Comparison of ENCODE assay signal across 10 mouse cellular contexts in genomic region chr13:42711510-42711909, GRCm38 (mm10). TPM values are rescaled to one million over a fixed set of nuclear protein-coding genes. Genes with fewer than 3 reads are reported as not detected.
DNase-seq lines count a peak whose midpoint lies in the region; ATAC-seq lines count a peak whose summit lies in the region.
"Had no signal": no experiment of that assay in that cellular context is flagged by ENCODE, and none has a peak within 500 bp of the region (broad histone marks: within the 10 kb centered on the region; RNA-seq: fewer than 3 reads in every experiment).

No protein-coding gene starts in this region.

- no peak for ATAC-seq in heart, embryonic 12.5 days (ENCODE audit: insufficient number of reproducible peaks, low FRiP score)

- peaks cover 8% of the 10 kb centered on the region; the same call in 1 of the 2 replicates for H3K4me1 ChIP-seq in heart, embryonic 12.5 days (replicated peaks)

- DNase-seq in heart, postnatal 10 days, result peak; percentile 65 to 74
- peak; percentile 65 for DNase-seq in ZHBTc4 (ENCODE audit: low read depth, low spot score)
- peak; percentile 80 for DNase-seq in forelimb bud, embryonic 11.5 days (ENCODE audit: low read depth, low spot score)
- peak; percentile 34 for DNase-seq in lung, postnatal 36 days
- DNase-seq in c-Kit-positive CD71-positive TER-119-positive erythroid progenitor cells, embryonic 14.5 days (ENCODE audit: low spot score), result no peak
- DNase-seq in spleen, postnatal 4 days (ENCODE audit: low spot score in 2 of 2), result no peak
- no peak for DNase-seq in cerebellum, adult 9-11 months

- no peak overlapping the region for H3K9ac ChIP-seq in heart, embryonic 12.5 days
- H3K9ac ChIP-seq: embryonic facial prominence, embryonic 15.5 days; liver, embryonic 14.5 days had no signal

- no peak overlapping the region for H3K4me3 ChIP-seq in heart, embryonic 12.5 days
- H3K4me3 ChIP-seq: embryonic facial prominence, embryonic 15.5 days had no signal

- WGBS in heart, embryonic 12.5 days, result 46% methylated on average over 2 of the region's 2 CpGs

- no peak overlapping the region for H3K27ac ChIP-seq in heart, embryonic 12.5 days (ENCODE audit: poor library complexity, severe bottlenecking)
- H3K27ac ChIP-seq: embryonic facial prominence, embryonic 15.5 days; liver, embryonic 14.5 days had no signal

- H3K4me2 ChIP-seq in heart, embryonic 12.5 days, result no peak overlapping the region
- H3K4me2 ChIP-seq: embryonic facial prominence, embryonic 15.5 days had no signal

- no peaks in the 10 kb centered on the region for H3K9me3 ChIP-seq in heart, embryonic 12.5 days (replicated peaks)
- H3K9me3 ChIP-seq: embryonic facial prominence, embryonic 15.5 days had no signal

- H3K36me3 ChIP-seq in heart, embryonic 12.5 days, result no peaks in the 10 kb centered on the region
- H3K36me3 ChIP-seq: embryonic facial prominence, embryonic 15.5 days had no signal

- H3K27me3 ChIP-seq in heart, embryonic 12.5 days (replicated peaks), result peaks cover 53% of the 10 kb centered on the region

- intact Hi-C loops in heart, postnatal 10 days (cut with DNase I), result no loop called here

RNA-seq across cellular contexts. Expression of gene Phactr1, which starts 31.1 kb away (rescaled TPM):
- 10 to 100 TPM; 11.0 to 12.5 TPM for total RNA-seq in heart, postnatal 10 days (2021)
- 4.7 and 5.2 TPM in 2 replicates for polyA plus RNA-seq in heart, embryonic 12.5 days (2016; fragmentation: Nextera tagmentation; extraction: Ambion mirVana)

Comparison
In these comparisons a context has a peak if more than half of its experiments do, and no peak if none do; other contexts are left out.
1. DNase-seq: peak in heart, postnatal 10 days (2 of 2), ZHBTc4 (single experiment), forelimb bud, embryonic 11.5 days (single experiment) and lung, postnatal 36 days (single experiment); none in c-Kit-positive CD71-positive TER-119-positive erythroid progenitor cells, embryonic 14.5 days (single experiment), spleen, postnatal 4 days (0 of 2) and cerebellum, adult 9-11 months (single experiment).